Mouse (Mus musculus) stomach, postnatal 0 days (tissue): ENCODE measurements around the gene Nasp.

Experiments used
- CTCF ChIP-seq: IDR thresholded peaks from 2 replicates; pipeline ENCODE4 v1.5.1; 2016; ENCODE audit warnings: antibody characterized with exemption, low read depth, mild to moderate bottlenecking, moderate library complexity
- EP300 ChIP-seq: optimal IDR thresholded peaks from 2 replicates; pipeline ENCODE3; 2016; ENCODE audit warnings: antibody characterized with exemption

DNA sequence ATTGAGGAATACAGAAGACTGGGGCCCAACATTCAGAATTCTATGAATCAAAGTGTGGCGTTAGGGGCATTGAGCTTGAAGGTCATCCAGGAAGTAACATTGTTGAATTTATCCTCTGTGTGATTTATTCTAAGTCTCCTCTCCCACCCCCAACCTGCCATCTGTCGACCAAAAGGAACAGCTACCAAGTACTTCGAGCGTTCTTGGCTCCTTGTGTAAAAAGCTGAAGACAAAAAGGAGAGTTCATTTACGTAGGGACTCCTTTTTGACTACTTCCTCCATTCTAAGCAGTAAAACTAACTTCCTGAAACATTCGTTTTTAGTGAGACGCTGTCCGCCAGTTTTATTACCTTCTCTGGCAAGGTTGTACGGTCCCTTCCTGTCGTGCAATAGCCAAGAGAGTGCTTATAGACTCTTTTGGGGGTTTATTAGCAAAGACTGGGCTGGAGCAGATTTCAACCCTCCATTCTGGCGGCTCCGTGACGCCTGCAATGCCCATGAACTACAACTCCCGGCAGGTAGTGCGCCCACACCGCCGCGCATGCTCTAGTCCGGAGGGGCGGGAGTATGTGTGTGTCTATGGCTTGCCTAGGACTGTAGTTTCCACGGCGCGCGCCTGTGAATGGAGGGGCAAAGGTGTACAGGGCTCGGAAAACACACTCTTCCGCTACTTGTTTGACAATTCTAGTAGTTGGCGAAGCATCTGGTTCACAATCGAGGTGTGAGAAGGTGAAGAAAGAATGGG lies 71.0 kb downstream of the Nasp start:
- TF ChIP-seq CTCF = no peak
- no peak for TF ChIP-seq EP300
